Mouse (Mus musculus) heart, adult 2 months (tissue): ENCODE measurements at regions not wholly inside any gene's neighbourhood (a gene's known extent, or its start where the extent isn't known, plus 50 kb on each side); places are given as distances from the start of the nearest gene placed in this dataset.
A peak's percentile ranks its signal among the peaks of the same experiment; 100 is the strongest.

Experiments used
- DNase-seq, 2 experiments: peaks; one replicate each; pipeline ENCODE4 v3.0.0; 2021
- H3K27ac ChIP-seq: fragments of 200-600 bp; 2 replicates; pipeline ENCODE4 v1.8.1; 2022
- H3K27me3 ChIP-seq: fragments of 200-500 bp; 2 replicates; pipeline ENCODE4 v1.6.1; 2012; ENCODE audit warnings: mild to moderate bottlenecking, low read length, inconsistent platforms, mixed read lengths; ENCODE audit not compliant: control insufficient read depth, insufficient read depth
- H3K36me3 ChIP-seq: fragments of 200-500 bp; 2 replicates; pipeline ENCODE4 v1.6.1; 2012; ENCODE audit warnings: low read length, inconsistent platforms; ENCODE audit not compliant: control insufficient read depth, insufficient read depth
- H3K4me1 ChIP-seq: fragments of 200-500 bp; 2 replicates; pipeline ENCODE4 v1.6.1; 2011; ENCODE audit warnings: low read length; ENCODE audit not compliant: control insufficient read depth, insufficient read depth
- H3K4me3 ChIP-seq: fragments of 200-600 bp; 2 replicates; pipeline ENCODE4 v1.8.1; 2022
- H3K79me2 ChIP-seq: fragments of 200-500 bp; replicated peaks from 2 replicates; pipeline ENCODE4 v1.6.1; 2012; ENCODE audit warnings: mild to moderate bottlenecking, inconsistent platforms, low read length, moderate library complexity, mixed read lengths; ENCODE audit not compliant: control insufficient read depth, insufficient read depth
- H3K9ac ChIP-seq: fragments of 200-500 bp; 2 replicates; pipeline ENCODE4 v1.6.1; 2012; ENCODE audit warnings: low read depth, mild to moderate bottlenecking, control low read depth, inconsistent platforms, low read length, mixed read lengths
- CTCF ChIP-seq: fragments of 200-600 bp; IDR thresholded peaks from 2 replicates; pipeline ENCODE4 v1.8.1; 2022; ENCODE audit warnings: antibody characterized with exemption, mild to moderate bottlenecking, moderate library complexity
- EP300 ChIP-seq: fragments of 200-500 bp; IDR thresholded peaks from 2 replicates; pipeline ENCODE4 v1.6.1; 2011; ENCODE audit warnings: low read depth, low read length, control low read depth; ENCODE audit not compliant: insufficient read depth
- POLR2A ChIP-seq: fragments of 200-500 bp; IDR thresholded peaks from 2 replicates; pipeline ENCODE4 v1.6.1; 2011; ENCODE audit warnings: mild to moderate bottlenecking, low read depth, low read length, control low read depth; ENCODE audit not compliant: insufficient read depth
- WGBS: fragments of 180-500 bp; shearing (Covaris S2); methylation state at CpG from one replicate; pipeline ENCODE4 v1.1.7; 2018; 5-methylcytosine and 5-hydroxymethylcytosine counted together
- intact Hi-C: fragments of 180-260 bp; cut with DNase I; formaldehyde crosslinking; loops from one replicate; pipeline ENCODE4 v1.15.1; 2025

GRCm38 (mm10) chr3:65464769-65465168 is 63.4 kb upstream of the Tiparp start:
- no peak overlapping the region for H3K9ac ChIP-seq
- intact Hi-C loops: no loop called here
- H3K27ac ChIP-seq: no peak overlapping the region
- no peak for DNase-seq
- H3K36me3 ChIP-seq: no peaks in the 10 kb centered on the region
- H3K79me2 ChIP-seq: no peaks in the 10 kb centered on the region
- H3K4me1 ChIP-seq: no peaks in the 10 kb centered on the region; the same call in 1 of the 2 replicates
- no peaks in the 10 kb centered on the region for H3K27me3 ChIP-seq
- no peak overlapping the region for H3K4me3 ChIP-seq
- TF ChIP-seq EP300 (no peak), POLR2A (no peak), CTCF (no peak)
- 59% methylated on average over 5 of the region's 5 CpGs for WGBS

DNA sequence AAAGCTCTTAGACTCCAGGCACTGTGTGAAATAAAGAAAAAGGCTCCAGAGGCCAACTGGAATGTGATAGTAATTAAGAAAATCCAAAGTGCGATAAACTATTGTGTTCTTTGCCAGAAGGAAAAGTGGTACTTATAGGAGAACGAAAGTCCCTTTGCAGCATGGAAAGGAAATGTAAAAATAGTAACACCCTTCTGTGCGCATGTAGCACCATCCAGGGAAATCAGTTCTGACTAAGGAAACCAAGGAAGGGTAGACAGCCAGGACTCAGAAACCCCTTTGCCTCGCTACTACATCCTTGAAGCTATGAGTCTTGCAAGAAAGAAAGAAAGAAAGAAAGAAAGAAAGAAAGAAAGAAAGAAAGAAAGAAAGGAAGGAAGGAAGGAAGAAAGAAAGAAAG is 67.3 kb upstream of the Tiparp start:
- H3K27ac ChIP-seq: no peak overlapping the region
- H3K79me2 ChIP-seq: no peaks in the 10 kb centered on the region
- DNase-seq: no peak
- no peaks in the 10 kb centered on the region for H3K27me3 ChIP-seq
- TF ChIP-seq POLR2A (no peak), CTCF (no peak), EP300 (no peak)
- H3K4me3 ChIP-seq: no peak overlapping the region
- no peaks in the 10 kb centered on the region for H3K36me3 ChIP-seq
- intact Hi-C loops: no loop called here
- peaks cover 2% of the 10 kb centered on the region for H3K4me1 ChIP-seq
- no peak overlapping the region for H3K9ac ChIP-seq
- WGBS: 16% methylated on average over 4 of the region's 4 CpGs

DNA sequence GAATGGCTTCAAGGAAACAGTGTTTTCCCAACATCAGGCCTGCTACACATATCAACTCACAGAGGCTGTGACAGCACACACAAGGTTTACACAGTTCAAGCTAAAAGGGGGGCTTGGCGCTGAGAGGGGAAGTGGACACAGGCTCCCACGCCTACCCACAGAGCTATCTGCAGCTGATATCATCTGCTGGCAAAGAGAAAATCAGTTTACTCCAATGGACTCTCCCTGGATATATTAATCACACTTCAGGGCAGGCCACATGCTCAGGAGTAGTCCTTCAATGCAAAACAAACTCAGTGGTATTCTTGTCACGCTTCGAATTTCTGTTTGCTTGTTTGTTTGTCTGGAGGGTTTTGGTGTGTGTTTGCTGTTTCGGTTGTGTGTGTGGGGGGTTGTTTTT is 67.3 kb upstream of the Ssr3 start:
- no peak overlapping the region for H3K4me3 ChIP-seq
- H3K27me3 ChIP-seq: no peaks in the 10 kb centered on the region
- WGBS: 70% methylated on average over 5 of the region's 5 CpGs
- H3K4me1 ChIP-seq: peaks cover 4% of the 10 kb centered on the region
- H3K27ac ChIP-seq: no peak overlapping the region
- DNase-seq: no peak
- no peak for TF ChIP-seq EP300
- no peak for TF ChIP-seq POLR2A
- no peak for TF ChIP-seq CTCF
- intact Hi-C loops: loop anchor here (10.0 kb wide), 1 partner anchor 405 kb away; no protein-coding TSS in a partner anchor
- no peak overlapping the region for H3K9ac ChIP-seq
- no peaks in the 10 kb centered on the region for H3K36me3 ChIP-seq
- no peaks in the 10 kb centered on the region for H3K79me2 ChIP-seq

GRCm38 (mm10) chr3:65457931-65458330 is 65.5 kb upstream of the Ssr3 start:
- H3K9ac ChIP-seq: no peak overlapping the region
- no peak overlapping the region for H3K27ac ChIP-seq
- H3K79me2 ChIP-seq: no peaks in the 10 kb centered on the region
- H3K4me1 ChIP-seq: peaks cover 4% of the 10 kb centered on the region
- no peaks in the 10 kb centered on the region for H3K27me3 ChIP-seq
- no peak overlapping the region for H3K4me3 ChIP-seq
- DNase-seq: no peak
- no peaks in the 10 kb centered on the region for H3K36me3 ChIP-seq
- TF ChIP-seq CTCF (no peak), POLR2A (no peak), EP300 (no peak)
- WGBS: 62% methylated on average over 6 of the region's 6 CpGs
- intact Hi-C loops: loop anchor here (10.0 kb wide), 1 partner anchor 407 kb away; no protein-coding TSS in a partner anchor

DNA sequence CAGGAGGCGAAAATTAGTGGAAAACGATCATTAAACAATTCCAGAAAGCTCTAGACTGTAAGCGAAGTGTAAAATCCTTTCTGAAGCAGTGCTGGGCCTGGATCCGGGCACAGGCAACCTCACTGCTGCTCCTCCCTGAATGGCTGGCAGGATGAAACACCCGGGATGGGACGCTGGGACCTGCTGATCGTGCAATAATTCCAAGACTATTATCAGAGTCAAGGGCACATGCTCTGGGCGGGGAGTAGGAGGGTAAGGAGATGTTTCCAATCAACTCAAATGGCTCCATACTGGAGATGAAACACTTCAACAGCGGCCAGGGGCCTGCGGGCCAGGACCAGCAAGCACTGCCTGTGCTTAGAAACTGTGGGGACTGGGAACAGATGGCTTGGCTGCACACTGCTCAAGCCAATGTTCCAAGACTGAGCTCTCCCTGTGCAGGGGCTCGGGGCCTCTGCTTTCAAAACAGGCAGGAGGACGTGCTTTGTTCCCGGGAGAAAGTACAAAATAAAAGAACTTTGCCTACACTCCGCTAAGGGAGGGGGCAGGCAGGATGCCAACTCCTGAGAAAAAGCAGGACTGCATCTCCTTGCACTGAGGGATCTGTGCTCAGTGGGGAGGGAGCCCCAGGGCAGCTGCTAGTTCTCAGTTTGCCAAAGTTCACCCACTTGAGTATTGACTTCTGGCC is 63.3 kb upstream of the Ssr3 start:
- H3K9ac ChIP-seq: no peak overlapping the region

GRCm38 (mm10) chr3:65454301-65454700 is 61.9 kb upstream of the Ssr3 start:
- DNase-seq: no peak
- Histone ChIP-seq H3K9ac (no peak overlapping the region), H3K27ac (no peak overlapping the region), H3K27me3 (no peaks in the 10 kb centered on the region), H3K36me3 (no peaks in the 10 kb centered on the region), H3K4me3 (no peak overlapping the region), H3K4me1 (peaks cover 5% of the 10 kb centered on the region), H3K79me2 (no peaks in the 10 kb centered on the region)
- WGBS: 93% methylated on average over 7 of the region's 7 CpGs
- TF ChIP-seq EP300 (no peak), POLR2A (no peak), CTCF (no peak)
- intact Hi-C loops: loop anchor here (10.0 kb wide), 1 partner anchor 410 kb away; no protein-coding TSS in a partner anchor

More for the DNA sequence above, 63.3 kb upstream of the Ssr3 start:
- whole genome bisulfite sequencing: 47% methylated on average over 14 of the region's 14 CpGs
- no peaks in the 10 kb centered on the region for H3K79me2 ChIP-seq
- no peaks in the 10 kb centered on the region for H3K36me3 ChIP-seq
- no peak for TF ChIP-seq POLR2A
- TF ChIP-seq EP300: no peak
- no peak for TF ChIP-seq CTCF
- no peak overlapping the region for H3K4me3 ChIP-seq
- no peaks in the 10 kb centered on the region for H3K27me3 ChIP-seq
- H3K4me1 ChIP-seq: peaks cover 4% of the 10 kb centered on the region
- peak; percentile 71 to 76 for DNase-seq
- H3K27ac ChIP-seq: peak overlapping the region; percentile 0; the same call in 1 of the 2 replicates
- intact Hi-C loops: loop anchor here (10.0 kb wide), 1 partner anchor 409 kb away; no protein-coding TSS in a partner anchor
